Mouse (Mus musculus): ENCODE measurements around the gene Cav2. TPM values are rescaled to one million over a fixed set of nuclear protein-coding genes. Genes with fewer than 3 reads are reported as not detected.

The Cav2 gene
- polyA plus RNA-seq (2015; fragmentation: Nextera tagmentation; extraction: Ambion mirVana): 22.5 and 23.3 TPM in 2 replicates

DNA sequence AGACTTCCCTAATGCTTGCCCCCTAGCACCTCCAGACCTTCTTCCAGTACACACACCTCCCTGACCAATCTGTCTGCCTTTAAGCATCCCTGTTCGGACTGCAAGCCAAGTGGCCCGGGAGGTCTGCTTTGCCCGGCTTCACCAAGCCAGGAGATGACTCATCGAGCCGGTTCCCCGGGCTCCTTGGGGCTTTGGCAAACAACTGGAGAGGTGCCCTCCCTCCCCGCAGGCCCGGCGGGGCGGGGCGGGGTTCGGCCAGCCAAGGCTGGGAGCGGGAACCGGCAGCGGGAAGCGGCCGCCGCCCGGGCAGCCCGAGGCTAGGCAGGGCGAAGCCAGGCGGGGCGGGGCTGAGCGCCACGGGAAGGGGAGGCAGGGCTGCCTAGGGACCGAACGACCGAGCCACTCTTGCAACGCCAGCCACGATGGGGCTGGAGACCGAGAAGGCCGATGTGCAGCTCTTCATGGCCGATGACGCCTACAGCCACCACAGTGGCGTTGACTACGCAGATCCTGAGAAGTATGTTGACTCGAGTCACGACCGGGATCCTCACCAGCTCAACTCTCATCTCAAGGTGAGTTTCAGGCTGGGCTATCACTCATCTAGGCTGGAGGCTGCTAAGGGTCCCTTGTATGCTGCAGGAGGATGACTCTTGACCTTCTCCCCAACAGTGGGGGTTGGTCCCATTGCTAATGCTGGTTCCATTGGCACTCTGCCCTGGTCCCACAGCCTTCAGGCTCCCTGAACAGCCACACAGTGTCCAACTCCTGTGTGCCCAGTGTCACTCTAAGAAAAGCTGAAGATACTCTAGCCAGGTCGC, at the start of gene Cav2:
Gene Cav2, plus strand, starts transcription at position 247 of the 818 bp plus-strand sequence.
- ATAC-seq (ENCODE audit: low FRiP score): peak; percentile 92
- peak within 1 kb of the TSS; percentile 61 for H3K27ac ChIP-seq (replicated peaks)

DNA sequence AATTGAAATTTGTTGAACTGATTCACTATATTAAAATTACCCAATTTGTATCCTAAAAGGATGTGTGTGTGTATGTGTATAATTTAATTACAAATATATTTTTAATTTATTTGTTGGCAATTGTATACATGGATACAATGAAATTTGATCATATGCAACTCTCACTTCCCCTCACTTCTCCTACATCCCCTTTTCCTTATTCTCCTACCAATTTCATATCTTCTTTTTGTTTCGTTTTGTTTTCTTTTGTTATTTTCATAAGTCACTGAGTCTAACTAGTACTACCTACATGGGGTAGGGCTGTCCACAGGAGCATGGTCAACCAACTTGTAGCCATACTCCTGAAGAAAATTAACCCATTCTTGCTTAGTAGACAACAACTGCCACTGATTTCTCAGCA, 41.3 kb upstream of the Cav2 start:
- no peak for ATAC-seq (ENCODE audit: low FRiP score)
- Histone ChIP-seq H3K9me3 (replicated peaks) (no peaks in the 10 kb centered on the region), H3K27me3 (replicated peaks) (no peaks in the 10 kb centered on the region), H3K4me3 (replicated peaks) (no peak overlapping the region), H3K36me3 (no peaks in the 10 kb centered on the region), H3K27ac (replicated peaks) (no peak overlapping the region), H3K9ac (replicated peaks) (no peak overlapping the region), H3K4me1 (no peaks in the 10 kb centered on the region), H3K4me2 (no peak overlapping the region)
- 84% methylated on average over 1 of the region's 1 CpGs for WGBS

More for the DNA sequence above, at the start of gene Cav2:
- WGBS: 1% methylated on average over 40 of the region's 40 CpGs
- Histone ChIP-seq H3K9me3 (replicated peaks) (no peaks in the 10 kb centered on the region), H3K36me3 (no peaks in the 10 kb centered on the region), H3K4me2 (peak within 1 kb of the TSS; percentile 98), H3K4me3 (replicated peaks) (peak within 1 kb of the TSS; percentile 60), H3K27me3 (replicated peaks) (peaks cover 3% of the 10 kb centered on the region; the same call in 1 of the 2 replicates), H3K9ac (replicated peaks) (peak within 1 kb of the TSS; percentile 64), H3K4me1 (peaks cover 16% of the 10 kb centered on the region)

DNA sequence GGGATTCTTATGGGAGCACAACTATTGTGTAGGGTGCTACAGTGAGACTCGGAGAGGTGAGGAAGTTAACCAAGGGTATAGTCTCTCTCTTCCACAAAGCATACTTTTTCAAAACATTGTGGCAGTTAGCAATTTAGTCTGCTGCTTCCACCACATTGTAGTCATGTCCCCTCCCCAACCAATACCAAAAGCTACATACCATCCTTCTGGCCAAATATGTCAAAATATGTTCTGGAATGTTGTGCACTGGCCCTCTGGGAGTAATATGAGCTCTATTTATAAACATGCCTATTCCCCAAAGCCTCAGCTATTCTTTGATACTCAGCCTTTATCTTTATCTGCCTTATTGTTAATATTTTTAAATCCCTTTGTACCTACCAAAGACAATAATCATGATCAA, 40.0 kb upstream of the Cav2 start:
- H3K4me3 ChIP-seq (replicated peaks): no peak overlapping the region
- 97% methylated on average over 1 of the region's 1 CpGs for WGBS

DNA sequence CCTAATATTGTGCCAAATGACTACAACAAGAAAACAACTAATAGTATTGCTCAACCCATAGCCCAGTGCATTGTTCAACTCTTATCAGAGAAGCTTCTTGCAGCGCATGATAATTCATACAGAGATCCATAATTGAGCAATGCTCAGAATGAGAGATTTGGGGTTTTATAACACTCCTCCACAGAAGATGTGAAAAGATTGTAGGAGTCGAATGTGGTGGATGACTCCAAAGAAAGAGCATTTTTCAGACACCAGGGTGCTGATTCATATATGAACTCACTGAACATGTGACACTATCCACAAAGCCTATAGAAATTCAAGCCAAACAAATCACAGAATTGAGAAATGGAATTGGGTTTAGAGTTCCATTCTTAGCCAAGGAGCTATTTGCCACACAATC, 34.0 kb upstream of the Cav2 start:
- no peak overlapping the region for H3K27ac ChIP-seq (replicated peaks)
- WGBS: 95% methylated on average over 2 of the region's 2 CpGs
- no peak overlapping the region for H3K4me3 ChIP-seq (replicated peaks)
- H3K36me3 ChIP-seq: no peaks in the 10 kb centered on the region
- no peak overlapping the region for H3K9ac ChIP-seq (replicated peaks)
- H3K4me2 ChIP-seq: no peak overlapping the region
- no peaks in the 10 kb centered on the region for H3K27me3 ChIP-seq (replicated peaks)
- no peaks in the 10 kb centered on the region for H3K4me1 ChIP-seq
- no peaks in the 10 kb centered on the region for H3K9me3 ChIP-seq (replicated peaks)
- ATAC-seq (ENCODE audit: low FRiP score): no peak

More for the DNA sequence above, 40.0 kb upstream of the Cav2 start:
- no peak for ATAC-seq (ENCODE audit: low FRiP score)
- no peak overlapping the region for H3K9ac ChIP-seq (replicated peaks)
- no peaks in the 10 kb centered on the region for H3K27me3 ChIP-seq (replicated peaks)
- H3K9me3 ChIP-seq (replicated peaks): no peaks in the 10 kb centered on the region
- H3K4me1 ChIP-seq: no peaks in the 10 kb centered on the region
- no peak overlapping the region for H3K4me2 ChIP-seq
- H3K36me3 ChIP-seq: no peaks in the 10 kb centered on the region
- H3K27ac ChIP-seq (replicated peaks): no peak overlapping the region

GRCm38 (mm10) chr6:17247673-17248072, 33.3 kb upstream of the Cav2 start:
- no peaks in the 10 kb centered on the region for H3K9me3 ChIP-seq (replicated peaks)
- H3K4me2 ChIP-seq: no peak overlapping the region
- no peaks in the 10 kb centered on the region for H3K27me3 ChIP-seq (replicated peaks)
- no peaks in the 10 kb centered on the region for H3K36me3 ChIP-seq
- ATAC-seq (ENCODE audit: low FRiP score): no peak
- no peak overlapping the region for H3K4me3 ChIP-seq (replicated peaks)
- WGBS: 92% methylated on average over 3 of the region's 3 CpGs
- no peaks in the 10 kb centered on the region for H3K4me1 ChIP-seq
- H3K27ac ChIP-seq (replicated peaks): no peak overlapping the region
- H3K9ac ChIP-seq (replicated peaks): no peak overlapping the region

GRCm38 (mm10) chr6:17248241-17248640, 32.7 kb upstream of the Cav2 start:
- WGBS: 17% methylated on average over 1 of the region's 1 CpGs
- no peak for ATAC-seq (ENCODE audit: low FRiP score)
- no peaks in the 10 kb centered on the region for H3K9me3 ChIP-seq (replicated peaks)
- no peak overlapping the region for H3K4me3 ChIP-seq (replicated peaks)
- H3K4me1 ChIP-seq: no peaks in the 10 kb centered on the region
- H3K27ac ChIP-seq (replicated peaks): no peak overlapping the region
- no peak overlapping the region for H3K4me2 ChIP-seq
- H3K9ac ChIP-seq (replicated peaks): no peak overlapping the region
- no peaks in the 10 kb centered on the region for H3K36me3 ChIP-seq
- H3K27me3 ChIP-seq (replicated peaks): no peaks in the 10 kb centered on the region

DNA sequence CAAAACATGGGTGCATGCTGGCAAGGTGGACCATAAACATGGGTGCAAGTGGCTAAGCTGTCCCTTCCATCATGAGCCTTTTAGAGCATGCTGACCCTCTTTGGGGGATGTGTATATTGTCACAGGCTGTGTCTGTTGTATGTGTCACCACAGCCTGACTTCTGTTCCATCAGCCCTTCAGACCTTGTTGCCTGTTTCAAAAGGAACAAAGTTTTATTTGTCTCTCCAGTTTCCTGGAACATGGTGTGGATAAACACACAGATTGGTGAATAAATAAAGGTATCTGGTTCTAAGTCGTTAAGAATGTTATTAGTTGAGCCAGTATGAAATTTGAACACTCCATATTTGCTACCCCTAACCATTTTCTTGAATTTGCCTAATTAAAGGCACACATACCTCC, 29.0 kb upstream of the Cav2 start:
- Histone ChIP-seq H3K36me3 (no peaks in the 10 kb centered on the region), H3K4me1 (no peaks in the 10 kb centered on the region), H3K27ac (replicated peaks) (no peak overlapping the region), H3K9ac (replicated peaks) (no peak overlapping the region), H3K4me2 (no peak overlapping the region), H3K4me3 (replicated peaks) (no peak overlapping the region), H3K27me3 (replicated peaks) (no peaks in the 10 kb centered on the region), H3K9me3 (replicated peaks) (no peaks in the 10 kb centered on the region)
- ATAC-seq (ENCODE audit: low FRiP score): no peak
- 69% methylated on average over 1 of the region's 1 CpGs for WGBS

GRCm38 (mm10) chr6:17258142-17258541, 22.8 kb upstream of the Cav2 start:
- Histone ChIP-seq H3K4me1 (no peaks in the 10 kb centered on the region), H3K4me3 (replicated peaks) (no peak overlapping the region), H3K4me2 (no peak overlapping the region), H3K9me3 (replicated peaks) (no peaks in the 10 kb centered on the region), H3K9ac (replicated peaks) (no peak overlapping the region), H3K27me3 (replicated peaks) (no peaks in the 10 kb centered on the region), H3K27ac (replicated peaks) (no peak overlapping the region), H3K36me3 (no peaks in the 10 kb centered on the region)
- WGBS: 87% methylated on average over 1 of the region's 1 CpGs
- ATAC-seq (ENCODE audit: low FRiP score): no peak

- no peak overlapping the region for H3K9ac ChIP-seq (replicated peaks)
- no peaks in the 10 kb centered on the region for H3K4me1 ChIP-seq
- H3K27me3 ChIP-seq (replicated peaks): no peaks in the 10 kb centered on the region
- no peak overlapping the region for H3K4me2 ChIP-seq
- no peaks in the 10 kb centered on the region for H3K36me3 ChIP-seq
- H3K4me3 ChIP-seq (replicated peaks): no peak overlapping the region
- WGBS: 100% methylated on average over 1 of the region's 1 CpGs
- no peak overlapping the region for H3K27ac ChIP-seq (replicated peaks)
- no peak for ATAC-seq (ENCODE audit: low FRiP score)
- no peaks in the 10 kb centered on the region for H3K9me3 ChIP-seq (replicated peaks)
Observed at GRCm38 (mm10) chr6:17258911-17259310, 22.1 kb upstream of the Cav2 start.

DNA sequence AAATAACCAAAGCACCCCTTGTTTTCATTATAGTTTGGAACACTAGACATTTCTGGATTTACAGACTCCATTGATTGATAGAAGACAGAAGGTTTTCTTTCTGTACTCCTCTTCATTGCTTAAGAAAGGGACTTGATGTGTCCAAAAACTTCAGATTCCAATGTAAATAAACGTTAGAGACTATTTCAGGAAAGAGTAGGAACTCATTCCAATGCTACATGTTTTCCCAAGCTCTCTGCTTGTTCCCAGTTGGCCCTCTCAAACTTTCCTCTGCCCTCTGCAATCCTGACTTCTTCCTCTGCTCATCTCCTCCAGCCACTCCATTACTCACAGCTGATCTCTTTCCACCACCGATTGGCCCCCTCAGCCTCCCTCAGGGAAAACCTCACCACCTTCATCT, 18.2 kb upstream of the Cav2 start:
- Histone ChIP-seq H3K27ac (replicated peaks) (no peak overlapping the region), H3K9ac (replicated peaks) (no peak overlapping the region), H3K36me3 (no peaks in the 10 kb centered on the region), H3K4me2 (no peak overlapping the region), H3K27me3 (replicated peaks) (no peaks in the 10 kb centered on the region), H3K4me1 (no peaks in the 10 kb centered on the region), H3K9me3 (replicated peaks) (no peaks in the 10 kb centered on the region), H3K4me3 (replicated peaks) (no peak overlapping the region)
- 52% methylated on average over 2 of the region's 2 CpGs for WGBS
- ATAC-seq (ENCODE audit: low FRiP score): no peak

DNA sequence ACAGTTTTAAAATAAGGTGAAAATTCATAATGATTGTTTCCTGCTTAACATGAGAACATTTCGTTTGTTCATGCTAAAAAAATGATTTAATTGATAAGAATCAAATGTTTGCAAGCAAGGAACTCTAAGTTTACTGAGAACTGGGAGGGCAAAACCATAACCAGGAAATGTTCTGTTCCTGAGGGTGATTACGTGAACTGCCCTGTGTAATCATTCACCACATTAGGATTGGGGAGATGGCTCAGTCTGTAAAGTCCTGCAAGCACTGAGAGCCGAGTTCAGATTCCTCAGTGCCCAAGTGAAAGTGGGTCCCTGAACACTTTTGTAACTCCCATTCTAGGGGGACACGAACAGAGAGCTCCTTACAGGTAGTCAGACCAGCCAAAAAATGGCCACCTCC, 15.9 kb upstream of the Cav2 start:
- H3K4me1 ChIP-seq: no peaks in the 10 kb centered on the region
- no peak for ATAC-seq (ENCODE audit: low FRiP score)
- 81% methylated on average over 4 of the region's 4 CpGs for WGBS
- H3K4me2 ChIP-seq: no peak overlapping the region
- no peak overlapping the region for H3K9ac ChIP-seq (replicated peaks)
- H3K4me3 ChIP-seq (replicated peaks): no peak overlapping the region
- H3K36me3 ChIP-seq: no peaks in the 10 kb centered on the region
- H3K27ac ChIP-seq (replicated peaks): no peak overlapping the region
- H3K27me3 ChIP-seq (replicated peaks): no peaks in the 10 kb centered on the region
- no peaks in the 10 kb centered on the region for H3K9me3 ChIP-seq (replicated peaks)

GRCm38 (mm10) chr6:17266466-17266865, 14.5 kb upstream of the Cav2 start:
- no peak overlapping the region for H3K27ac ChIP-seq (replicated peaks)
- no peaks in the 10 kb centered on the region for H3K27me3 ChIP-seq (replicated peaks)
- H3K36me3 ChIP-seq: no peaks in the 10 kb centered on the region
- no peak overlapping the region for H3K4me3 ChIP-seq (replicated peaks)
- H3K9me3 ChIP-seq (replicated peaks): no peaks in the 10 kb centered on the region
- ATAC-seq (ENCODE audit: low FRiP score): no peak
- 78% methylated on average over 3 of the region's 3 CpGs for WGBS
- H3K4me2 ChIP-seq: no peak overlapping the region
- no peak overlapping the region for H3K9ac ChIP-seq (replicated peaks)
- no peaks in the 10 kb centered on the region for H3K4me1 ChIP-seq

Data from neural tube, embryonic 15.5 days (tissue).